Mouse (Mus musculus) midbrain, embryonic 16.5 days (tissue): ENCODE results near the gene Pdcl3. TPM values are rescaled to one million over a fixed set of nuclear protein-coding genes. Genes with fewer than 3 reads are reported as not detected.
"Not testable (repeated sequence)": the region's sequence is repeated elsewhere in the genome, so short reads cannot be mapped to it uniquely, and the experiment has no call there.

ENCODE experiments used
- ATAC-seq: fragments of 200-750 bp; cut with Nextera tagmentation; 2 replicates; pipeline ENCODE4 v1.8.0; 2017; ENCODE audit warnings: moderate TSS enrichment
- H3K27ac ChIP-seq: fragments of 300-500 bp; sonication (generic); 2 replicates; pipeline ENCODE4 v1.5.1; 2014; ENCODE audit warnings: mild to moderate bottlenecking, low read length, mixed read lengths
- H3K27me3 ChIP-seq: fragments of 300-500 bp; sonication (generic); 2 replicates; pipeline ENCODE4 v1.6.1; 2014; ENCODE audit warnings: low read depth, low read length, mixed read lengths; ENCODE audit not compliant: control insufficient read depth, insufficient read depth
- H3K36me3 ChIP-seq: fragments of 300-500 bp; sonication (generic); 2 replicates; pipeline ENCODE4 v1.6.1; 2014; ENCODE audit warnings: mild to moderate bottlenecking, low read length, moderate library complexity, mixed read lengths; ENCODE audit not compliant: control insufficient read depth, insufficient read depth
- H3K4me1 ChIP-seq: fragments of 300-500 bp; sonication (generic); 2 replicates; pipeline ENCODE4 v1.6.1; 2014; ENCODE audit warnings: mild to moderate bottlenecking, low read length, mixed read lengths; ENCODE audit not compliant: control insufficient read depth, insufficient read depth
- H3K4me2 ChIP-seq: fragments of 300-500 bp; sonication (generic); 2 replicates; pipeline ENCODE4 v1.6.1; 2014; ENCODE audit warnings: mild to moderate bottlenecking, low read length, mixed read lengths
- H3K4me3 ChIP-seq: fragments of 300-500 bp; sonication (generic); 2 replicates; pipeline ENCODE4 v1.5.1; 2014; ENCODE audit warnings: low read depth, mild to moderate bottlenecking, low read length, moderate library complexity, mixed read lengths
- H3K9ac ChIP-seq: fragments of 300-500 bp; sonication (generic); 2 replicates; pipeline ENCODE4 v1.6.1; 2014; ENCODE audit warnings: low read depth, low read length, mixed read lengths
- H3K9me3 ChIP-seq: fragments of 300-500 bp; sonication (generic); replicated peaks from 2 replicates; pipeline ENCODE4 v1.6.1; 2014; ENCODE audit warnings: mild to moderate bottlenecking, low read length, mixed read lengths; ENCODE audit not compliant: control insufficient read depth, poor library complexity, severe bottlenecking
- WGBS: fragments of 180-500 bp; shearing (Covaris S2); extraction: QIAGEN DNeasy Blood & Tissue Kit; methylation state at CpG from one replicate; pipeline ENCODE4 v1.1.7; 2014; 5-methylcytosine and 5-hydroxymethylcytosine counted together
- polyA plus RNA-seq: library from polyadenylated mRNA; unstranded; fragments of >200 nt; fragmentation: Nextera tagmentation; extraction: Ambion mirVana; gene quantifications from 2 replicates; pipeline ENCODE4 v1.2.1, GENCODE M21; 2015

The Pdcl3 gene
- polyA plus RNA-seq, 1 experiment from 2014 or later: 163 TPM

GRCm38 (mm10) chr1:39035817-39036216 is 50.4 kb downstream of the Pdcl3 start:
- ATAC-seq: no peak

DNA sequence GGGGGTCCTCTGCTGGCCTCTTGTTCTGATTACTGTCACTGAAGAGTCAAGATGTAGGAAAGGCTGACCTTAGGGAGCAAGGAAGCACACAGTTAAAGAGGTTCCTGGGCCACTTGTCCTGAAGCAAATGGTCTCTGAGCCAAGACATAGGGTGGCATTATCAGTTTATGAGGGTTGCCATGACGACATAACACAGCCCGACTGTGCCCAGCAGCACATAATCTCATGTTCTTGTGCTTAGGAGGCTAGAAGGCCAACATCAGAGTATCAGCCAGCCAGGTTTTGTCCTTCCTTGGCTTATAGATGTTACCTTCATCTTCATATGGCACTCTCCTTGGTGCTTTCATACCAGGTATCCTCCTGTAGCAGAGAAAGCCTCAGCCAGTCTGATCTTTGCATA is 56.8 kb downstream of the Pdcl3 start:
- Histone ChIP-seq H3K27me3 (no peaks in the 10 kb centered on the region), H3K4me1 (no peaks in the 10 kb centered on the region), H3K36me3 (no peaks in the 10 kb centered on the region), H3K4me3 (no peak overlapping the region), H3K27ac (no peak overlapping the region), H3K4me2 (no peak overlapping the region), H3K9me3 (no peaks in the 10 kb centered on the region; the same call in 1 of the 2 replicates), H3K9ac (no peak overlapping the region)
- no peak for ATAC-seq
- 54% methylated on average over 2 of the region's 2 CpGs for WGBS

More at GRCm38 (mm10) chr1:39035817-39036216, 50.4 kb downstream of the Pdcl3 start:
- Histone ChIP-seq H3K9ac (no peak overlapping the region), H3K9me3 (no peaks in the 10 kb centered on the region), H3K4me1 (no peaks in the 10 kb centered on the region), H3K4me2 (no peak overlapping the region), H3K36me3 (no peaks in the 10 kb centered on the region), H3K27me3 (no peaks in the 10 kb centered on the region), H3K27ac (no peak overlapping the region), H3K4me3 (no peak overlapping the region)
- 84% methylated on average over 9 of the region's 9 CpGs for WGBS

GRCm38 (mm10) chr1:39044442-39044841 is 59.0 kb downstream of the Pdcl3 start:
- not testable (repeated sequence) for H3K4me1 ChIP-seq, H3K9me3 ChIP-seq, H3K36me3 ChIP-seq, H3K27me3 ChIP-seq, H3K9ac ChIP-seq, H3K4me2 ChIP-seq, ATAC-seq, H3K27ac ChIP-seq, H3K4me3 ChIP-seq
- WGBS: 96% methylated on average over 1 of the region's 1 CpGs

GRCm38 (mm10) chr1:39046689-39047088 is 61.3 kb downstream of the Pdcl3 start:
- no peak for ATAC-seq
- Histone ChIP-seq H3K27ac (no peak overlapping the region), H3K36me3 (no peaks in the 10 kb centered on the region), H3K4me1 (no peaks in the 10 kb centered on the region), H3K9ac (no peak overlapping the region), H3K9me3 (no peaks in the 10 kb centered on the region; the same call in 1 of the 2 replicates), H3K4me2 (no peak overlapping the region), H3K27me3 (no peaks in the 10 kb centered on the region), H3K4me3 (no peak overlapping the region)
- WGBS: 8% methylated on average over 7 of the region's 7 CpGs

Other genes with a start within 250 kb of the Pdcl3 start
- gene Lonrf2, start 148.9 kb upstream of the Pdcl3 start, polyA plus RNA-seq: 24.7 and 27.3 TPM in 2 replicates
- gene Chst10, start 87.4 kb upstream of the Pdcl3 start, polyA plus RNA-seq: 63.8 and 64.4 TPM in 2 replicates
- 0.25 and 0.29 TPM in 2 replicates for gene Nms, start 46.5 kb upstream of the Pdcl3 start, polyA plus RNA-seq
- gene Npas2, start 208.1 kb downstream of the Pdcl3 start, polyA plus RNA-seq: 0.54 and 0.71 TPM in 2 replicates